Mouse (Mus musculus) erythroblast, adult 5-6 weeks (primary cell): ENCODE measurements around the gene Gm1043. TPM values are rescaled to one million over a fixed set of nuclear protein-coding genes. Genes with fewer than 3 reads are reported as not detected.

Experiments
- ATAC-seq: replicated peaks from 2 replicates; pipeline ENCODE4 v1.8.0; 2016; ENCODE audit warnings: moderate number of reproducible peaks, mild to moderate bottlenecking, moderate TSS enrichment, inconsistent platforms; ENCODE audit not compliant: poor library complexity, low FRiP score, severe bottlenecking
- total RNA-seq, 2 experiments: library from RNA; stranded (forward) in 1 of 2; stranded (reverse) in 1 of 2; fragments of 150-400 nt in 1 of 2; fragments of 200-764, 138-1000 nt in 1 of 2; gene quantifications; 2 replicates each; pipeline versions ENCODE4 v1.2.3 to v1.2.4; 2015 to 2017; ENCODE audit warnings: low replicate concordance in 2 of 2

Gene Gm1043
- total RNA-seq (2015; ENCODE audit: low replicate concordance) (not detected in 2 replicates), total RNA-seq (2017; ENCODE audit: low replicate concordance) (not detected in 2 replicates)

DNA sequence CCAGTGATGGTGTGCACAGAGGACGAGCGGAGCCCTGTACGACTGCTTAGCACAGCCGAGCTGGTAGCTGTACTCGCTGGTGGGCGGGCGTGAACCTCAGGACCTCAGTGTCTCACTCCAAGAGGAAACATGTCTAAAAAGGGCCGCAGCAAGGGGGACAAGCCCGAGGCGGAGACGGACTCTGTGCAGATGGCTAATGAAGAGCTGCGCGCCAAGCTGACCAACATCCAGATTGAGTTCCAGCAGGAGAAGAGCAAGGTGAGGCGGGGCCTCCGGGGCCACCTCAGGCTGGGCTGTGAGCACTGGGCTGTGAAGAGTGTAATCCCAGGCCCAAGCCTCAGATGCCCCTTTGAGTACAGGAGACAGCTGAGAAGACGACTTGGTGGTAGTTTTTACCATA, at the start of gene Gm1043:
TSS of gene Gm1043 (plus strand) at position 130 of the 400 bp plus-strand sequence.
- ATAC-seq = no peak

DNA sequence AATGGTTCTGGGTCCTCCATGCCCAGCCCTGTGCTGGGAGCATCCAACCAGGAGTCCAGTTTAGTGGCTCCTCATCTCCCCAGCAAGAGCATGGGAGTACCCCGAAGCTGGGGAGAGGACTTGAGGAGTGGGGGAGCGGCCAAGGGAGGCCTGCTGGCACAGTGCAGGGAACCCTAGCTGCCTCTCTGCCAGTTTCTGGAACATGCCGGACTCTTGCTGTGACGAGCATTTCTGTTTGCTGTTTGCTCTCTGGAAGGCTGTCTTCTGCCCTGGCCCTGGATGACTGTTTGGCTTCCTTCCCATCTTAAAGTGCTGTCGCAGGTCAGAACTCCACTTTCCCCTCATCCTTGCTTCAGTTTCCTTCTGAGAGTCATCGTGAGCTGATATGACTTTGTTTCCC, 49.3 kb upstream of the Gm1043 start:
- ATAC-seq = no peak

- no peak for ATAC-seq
Observed at GRCm38 (mm10) chr5:37036884-37037283, 48.3 kb upstream of the Gm1043 start.

- no peak for ATAC-seq
Observed at GRCm38 (mm10) chr5:37039908-37040307, 45.3 kb upstream of the Gm1043 start.

- no peak for ATAC-seq
Observed at GRCm38 (mm10) chr5:37040711-37041110, 44.5 kb upstream of the Gm1043 start.

- no peak for ATAC-seq
Observed at GRCm38 (mm10) chr5:37041651-37042050, 43.5 kb upstream of the Gm1043 start.

- ATAC-seq = no peak
Observed at GRCm38 (mm10) chr5:37042934-37043333, 42.2 kb upstream of the Gm1043 start.

GRCm38 (mm10) chr5:37044793-37045192, 40.4 kb upstream of the Gm1043 start:
- no peak for ATAC-seq

- ATAC-seq = no peak
Observed at GRCm38 (mm10) chr5:37045582-37045981, 39.6 kb upstream of the Gm1043 start.

DNA sequence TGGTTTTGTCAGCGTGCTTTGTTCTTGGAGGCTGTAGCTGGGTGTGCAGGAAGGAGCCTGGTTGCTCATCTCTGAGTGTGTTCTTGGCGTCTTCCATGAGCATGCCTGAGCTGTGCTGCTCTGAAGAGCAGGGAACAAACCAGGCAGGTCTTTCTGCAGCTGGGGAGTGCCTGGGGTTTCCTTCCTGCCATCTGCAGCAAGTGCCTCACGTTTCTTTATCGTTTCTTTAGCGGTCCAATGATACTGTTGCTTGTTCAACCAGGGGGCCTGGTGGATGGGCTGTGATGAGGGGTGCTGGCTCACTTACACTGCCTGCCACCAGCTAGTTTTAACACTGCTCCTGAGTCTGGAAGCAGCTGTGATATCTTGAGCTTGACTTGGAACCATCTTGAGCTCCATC, 38.4 kb upstream of the Gm1043 start:
- ATAC-seq = no peak

GRCm38 (mm10) chr5:37047206-37047915, 37.8 kb upstream of the Gm1043 start:
- no peak for ATAC-seq

DNA sequence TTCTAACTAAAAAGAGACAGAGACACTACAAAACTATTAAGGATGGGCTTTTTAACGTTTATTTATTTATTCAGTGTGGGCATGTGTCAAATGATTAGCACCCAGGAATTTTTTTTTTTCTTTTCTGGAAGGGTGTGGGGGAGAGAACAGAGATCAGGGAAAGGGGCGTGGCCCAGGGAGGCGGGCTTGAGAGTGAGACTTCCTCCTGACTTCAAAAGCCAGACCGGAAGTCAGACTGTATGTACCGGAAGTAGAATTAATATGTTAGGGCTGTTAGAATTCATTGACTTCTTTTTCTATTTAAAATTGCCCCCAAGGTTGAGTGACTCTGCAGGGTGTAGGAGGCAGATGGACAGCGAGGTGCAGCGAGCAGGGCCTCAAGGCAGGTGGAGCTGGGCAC, 37.2 kb upstream of the Gm1043 start:
- no peak for ATAC-seq

- no peak for ATAC-seq
Observed at GRCm38 (mm10) chr5:37049111-37049510, 36.1 kb upstream of the Gm1043 start.

DNA sequence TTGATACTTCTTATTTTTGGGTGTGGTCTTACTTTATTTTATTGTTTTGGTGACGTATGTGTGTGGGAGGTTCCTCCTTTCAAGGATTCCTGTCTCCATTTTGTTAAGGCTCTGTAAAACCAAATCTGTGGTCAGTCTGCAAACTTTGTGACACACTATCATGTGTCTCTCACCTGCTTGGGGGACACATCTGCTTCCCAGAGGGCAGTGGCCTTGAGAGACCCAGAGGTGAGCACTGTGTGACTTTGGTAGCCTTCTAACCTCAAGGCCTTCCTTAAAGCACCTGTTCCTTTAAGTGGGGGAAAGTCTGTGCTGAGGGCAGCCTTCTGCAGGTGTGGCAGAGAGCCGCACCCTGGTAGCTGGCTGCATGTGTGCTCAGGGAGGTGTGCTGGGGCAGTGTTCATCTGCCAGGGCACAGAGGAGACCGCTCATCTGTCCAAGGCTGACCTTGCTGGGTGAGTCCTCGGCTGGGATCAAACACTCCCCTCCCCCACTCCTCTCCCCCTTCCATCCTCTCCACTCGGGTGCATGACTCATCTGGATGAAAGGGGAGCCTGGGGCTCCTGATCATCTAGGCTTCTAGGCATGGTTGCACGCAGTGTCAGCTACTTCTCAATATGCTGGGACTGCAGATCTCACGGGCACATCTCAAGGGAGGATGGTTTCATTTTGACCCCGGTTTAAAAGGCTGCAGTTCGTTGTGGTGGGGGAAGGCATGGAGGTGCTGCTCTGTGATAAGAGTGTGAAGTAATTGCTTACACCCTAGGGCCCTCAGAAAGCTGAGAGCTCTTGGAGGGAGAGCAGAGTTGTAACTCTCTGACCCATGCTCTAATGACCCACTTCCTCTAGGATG, 34.4 kb upstream of the Gm1043 start:
- ATAC-seq = no peak

DNA sequence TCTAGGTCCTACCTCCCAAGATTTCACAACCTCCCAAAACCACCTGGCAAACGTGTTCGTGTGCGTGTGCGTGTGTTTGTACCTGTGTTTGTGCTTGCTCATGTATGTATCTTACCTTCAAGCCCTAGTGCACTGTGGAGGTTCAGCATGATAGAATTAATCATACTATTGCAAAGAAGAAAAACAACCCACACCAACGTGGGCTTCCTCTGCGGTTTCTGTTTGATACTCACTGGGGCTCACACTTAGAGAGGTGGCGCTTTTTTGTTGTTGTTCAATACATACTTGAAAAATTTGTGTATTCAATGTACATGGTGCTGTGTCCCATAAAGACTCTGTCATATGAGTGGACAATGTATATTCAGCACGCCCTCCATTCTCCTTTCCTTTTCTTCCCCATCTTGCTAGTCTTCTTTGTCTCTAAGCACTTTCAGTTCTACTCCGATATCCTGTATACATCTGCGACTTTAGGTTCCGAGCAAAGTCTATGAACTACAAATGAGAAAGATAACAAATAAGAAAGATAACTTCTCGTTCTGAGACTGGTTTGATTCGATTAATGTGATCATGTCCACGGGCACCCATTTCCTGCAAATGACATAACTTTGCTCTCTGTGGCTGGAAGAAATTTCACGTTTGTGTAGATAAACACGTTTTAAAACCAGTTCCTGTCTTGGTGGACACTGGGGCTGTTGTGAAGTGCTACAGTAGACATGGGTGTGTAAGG, 33.6 kb upstream of the Gm1043 start:
- ATAC-seq = no peak

DNA sequence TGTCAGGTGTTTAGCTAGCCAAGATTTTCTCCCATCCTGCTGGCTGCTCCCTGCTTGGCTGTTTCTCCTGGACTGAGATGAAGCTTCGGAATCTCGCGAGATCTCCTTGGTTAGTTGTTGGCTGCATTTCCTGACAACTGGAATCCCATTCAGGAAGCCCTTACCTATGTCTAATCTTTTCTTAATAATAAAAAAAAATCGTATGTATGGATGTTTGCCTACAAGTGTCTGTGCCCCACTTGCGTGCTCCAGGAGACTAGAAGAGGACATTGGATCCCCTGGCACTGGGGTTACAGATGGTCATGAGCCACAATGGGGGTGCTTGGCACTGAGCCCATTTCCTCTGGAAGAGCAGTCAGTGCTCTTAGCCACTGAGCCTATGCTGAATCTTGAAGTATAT, 32.3 kb upstream of the Gm1043 start:
- no peak for ATAC-seq

DNA sequence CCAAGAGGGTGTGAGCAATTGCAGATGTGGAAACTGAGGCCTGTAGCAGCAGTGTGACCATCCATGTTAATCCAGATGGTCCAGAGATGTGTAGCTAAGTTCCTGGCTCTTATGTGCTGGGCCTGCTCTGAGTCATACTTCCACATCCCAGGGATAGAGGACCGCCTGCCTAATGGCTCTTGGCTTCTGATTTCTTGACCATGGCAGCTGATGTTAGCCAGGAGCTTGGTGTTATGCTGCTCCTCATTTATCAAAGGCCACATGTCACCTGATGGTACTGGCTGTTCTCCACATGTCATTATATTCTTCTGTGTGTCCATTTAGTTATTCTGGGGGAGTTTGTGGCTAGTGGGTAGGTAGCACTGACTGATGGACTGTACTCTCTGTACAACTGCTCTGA, 29.4 kb upstream of the Gm1043 start:
- no peak for ATAC-seq

DNA sequence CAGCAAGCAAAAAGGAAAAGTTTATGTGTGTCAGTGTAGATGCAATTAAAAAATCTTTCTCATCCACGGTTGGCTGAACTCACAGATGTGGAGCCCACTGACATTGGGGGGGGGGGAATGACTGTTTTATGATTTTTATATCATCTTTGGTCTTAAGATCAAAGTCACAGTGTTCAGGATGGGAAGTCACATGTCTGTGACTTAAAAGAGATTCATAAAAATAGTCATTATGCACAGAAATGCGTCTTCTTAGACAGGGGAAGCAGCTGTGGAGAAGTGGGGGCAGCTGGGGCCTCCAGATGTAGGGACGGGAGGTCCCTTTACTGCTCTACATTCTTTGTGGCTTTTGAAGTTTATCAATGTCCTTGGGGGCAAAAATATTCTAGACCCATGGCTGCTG, 28.7 kb upstream of the Gm1043 start:
- no peak for ATAC-seq

DNA sequence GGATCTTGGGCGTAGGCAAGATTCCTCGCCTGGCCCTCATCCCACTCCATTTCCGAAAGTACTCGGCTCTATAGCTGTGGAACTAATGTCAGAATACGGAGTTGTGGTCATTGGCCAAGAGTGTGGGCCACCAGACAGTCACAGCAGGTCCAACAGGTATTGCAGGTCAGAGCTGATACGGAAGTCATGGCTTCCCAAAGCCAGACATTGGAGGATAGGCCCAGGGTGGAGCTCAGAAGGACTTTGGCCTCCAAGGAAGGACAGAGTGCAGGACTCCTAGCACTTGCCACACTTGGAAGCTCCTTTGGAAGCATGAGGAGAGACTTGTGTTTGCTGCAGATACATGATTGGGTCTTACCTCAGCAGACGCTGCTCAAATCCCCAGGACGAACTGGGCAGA, 23.6 kb upstream of the Gm1043 start:
- ATAC-seq = no peak
